Mouse (Mus musculus) liver, embryonic 11.5 days (tissue): ENCODE data around the gene Dleu7. TPM values are rescaled to one million over a fixed set of nuclear protein-coding genes. Genes with fewer than 3 reads are reported as not detected.

Experiments used
- ATAC-seq: fragments of 200-750 bp; cut with Nextera tagmentation; replicated peaks from 2 replicates; pipeline ENCODE4 v1.8.0; 2017; ENCODE audit warnings: moderate number of reproducible peaks, mild to moderate bottlenecking, moderate TSS enrichment, moderate library complexity; ENCODE audit not compliant: low FRiP score
- DNase-seq: peaks from one replicate; pipeline ENCODE4 v3.0.0-alpha.2; 2017; ENCODE audit warnings: low spot score
- H3K27ac ChIP-seq: fragments of 300-500 bp; sonication (generic); 2 replicates; pipeline ENCODE4 v1.5.1; 2014; ENCODE audit warnings: mild to moderate bottlenecking, low read depth, low read length, control low read depth
- H3K27me3 ChIP-seq: fragments of 300-500 bp; sonication (generic); replicated peaks from 2 replicates; pipeline ENCODE4 v1.6.1; 2014; ENCODE audit warnings: low read length, mixed read lengths; ENCODE audit not compliant: control insufficient read depth, insufficient read depth
- H3K36me3 ChIP-seq: fragments of 300-500 bp; sonication (generic); 2 replicates; pipeline ENCODE4 v1.6.1; 2014; ENCODE audit warnings: mild to moderate bottlenecking, low read length, moderate library complexity, mixed read lengths; ENCODE audit not compliant: control insufficient read depth, insufficient read depth
- H3K4me1 ChIP-seq: fragments of 300-500 bp; sonication (generic); replicated peaks from 2 replicates; pipeline ENCODE4 v1.6.1; 2014; ENCODE audit warnings: low read length, mixed read lengths; ENCODE audit not compliant: control insufficient read depth, insufficient read depth
- H3K4me2 ChIP-seq: fragments of 300-500 bp; sonication (generic); 2 replicates; pipeline ENCODE4 v1.6.1; 2014; ENCODE audit warnings: mild to moderate bottlenecking, control low read depth, moderate library complexity
- H3K4me3 ChIP-seq: fragments of 300-500 bp; sonication (generic); 2 replicates; pipeline ENCODE4 v1.5.1; 2014; ENCODE audit warnings: low read depth, low read length, control low read depth
- H3K9ac ChIP-seq: fragments of 300-500 bp; sonication (generic); 2 replicates; pipeline ENCODE4 v1.6.1; 2014; ENCODE audit warnings: low read depth, low read length, control low read depth
- H3K9me3 ChIP-seq: fragments of 300-500 bp; sonication (generic); 2 replicates; pipeline ENCODE4 v1.6.1; 2016; ENCODE audit warnings: low read length, inconsistent platforms, mixed read lengths; ENCODE audit not compliant: control insufficient read depth
- WGBS: fragments of 180-500 bp; shearing (Covaris S2); extraction: QIAGEN DNeasy Blood & Tissue Kit; methylation state at CpG from one replicate; pipeline ENCODE4 v1.1.7; 2014; 5-methylcytosine and 5-hydroxymethylcytosine counted together
- polyA plus RNA-seq: library from polyadenylated mRNA; unstranded; fragments of >200 nt; fragmentation: Nextera tagmentation; extraction: Ambion mirVana; gene quantifications from 2 replicates; pipeline ENCODE4 v1.2.1, GENCODE M21; 2014

The Dleu7 gene
- 0.49 and 0.55 TPM in 2 replicates for polyA plus RNA-seq

GRCm38 (mm10) chr14:62292488-62293339 lies at the start of gene Dleu7, which contains the start of gene Rnaseh2b:
Gene Dleu7 (minus strand): TSS chr14:62293047.
Gene Rnaseh2b (plus strand): TSS chr14:62292589.
- peak within 1 kb of the TSS; percentile 54 for H3K4me3 ChIP-seq
- ATAC-seq (no peak), DNase-seq (peak; percentile 43)
- peaks cover 20% of the 10 kb centered on the region for H3K27me3 ChIP-seq
- no peak within 1 kb of the TSS for H3K27ac ChIP-seq
- no peaks in the 10 kb centered on the region for H3K4me1 ChIP-seq
- H3K36me3 ChIP-seq, result no peaks in the 10 kb centered on the region
- H3K9ac ChIP-seq, result peak within 1 kb of the TSS; percentile 48; the same call in 1 of the 2 replicates
- no peaks in the 10 kb centered on the region for H3K9me3 ChIP-seq
- WGBS, result 2% methylated on average over 60 of the region's 60 CpGs
- H3K4me2 ChIP-seq, result peak within 1 kb of the TSS; percentile 94

GRCm38 (mm10) chr14:62341887-62342642 lies 49.2 kb upstream of the Dleu7 start:
- H3K27ac ChIP-seq, result 0 out of 2 replicates have a peak overlapping the region, but pooled peaks have one; percentile 14
- H3K9ac ChIP-seq, result no peak overlapping the region
- H3K4me3 ChIP-seq, result no peak overlapping the region
- H3K4me2 ChIP-seq, result peak overlapping the region; percentile 44
- DNase-seq, result no peak
- ATAC-seq, result no peak
- WGBS, result 67% methylated on average over 8 of the region's 8 CpGs
- no peaks in the 10 kb centered on the region for H3K9me3 ChIP-seq
- no peaks in the 10 kb centered on the region for H3K27me3 ChIP-seq
- H3K4me1 ChIP-seq, result peaks cover 12% of the 10 kb centered on the region; the same call in 1 of the 2 replicates
- H3K36me3 ChIP-seq, result peaks cover 4% of the 10 kb centered on the region; the same call in 1 of the 2 replicates

- Histone ChIP-seq H3K9me3 (no peaks in the 10 kb centered on the region), H3K27ac (no peak overlapping the region), H3K36me3 (peaks cover 4% of the 10 kb centered on the region; the same call in 1 of the 2 replicates), H3K9ac (no peak overlapping the region), H3K4me1 (peaks cover 19% of the 10 kb centered on the region; the same call in 1 of the 2 replicates), H3K4me2 (no peak overlapping the region), H3K4me3 (no peak overlapping the region), H3K27me3 (no peaks in the 10 kb centered on the region)
- DNase-seq (no peak), ATAC-seq (peak; percentile 50; the same call in 1 of the 2 replicates)
- WGBS, result 87% methylated on average over 1 of the region's 1 CpGs
These were observed 46.3 kb upstream of the Dleu7 start for GRCm38 (mm10) chr14:62339196-62339595.

GRCm38 (mm10) chr14:62333909-62334687 lies 41.3 kb upstream of the Dleu7 start:
- no peak overlapping the region; the same call in 1 of the 2 replicates for H3K4me2 ChIP-seq
- DNase-seq (no peak), ATAC-seq (no peak)
- H3K27me3 ChIP-seq, result no peaks in the 10 kb centered on the region
- H3K27ac ChIP-seq, result no peak overlapping the region
- H3K9me3 ChIP-seq, result no peaks in the 10 kb centered on the region
- peaks cover 3% of the 10 kb centered on the region; the same call in 1 of the 2 replicates for H3K36me3 ChIP-seq
- peaks cover 27% of the 10 kb centered on the region for H3K4me1 ChIP-seq
- 78% methylated on average over 9 of the region's 9 CpGs for WGBS
- H3K4me3 ChIP-seq, result no peak overlapping the region
- H3K9ac ChIP-seq, result no peak overlapping the region

- no peaks in the 10 kb centered on the region; the same call in 1 of the 2 replicates for H3K36me3 ChIP-seq
- peak overlapping the region; percentile 77 for H3K27ac ChIP-seq
- ATAC-seq (peak; percentile 89), DNase-seq (peak; percentile 90)
- H3K4me3 ChIP-seq, result peak overlapping the region; percentile 69
- peak overlapping the region; percentile 68 for H3K4me2 ChIP-seq
- no peaks in the 10 kb centered on the region for H3K9me3 ChIP-seq
- under 1% methylated on average over 62 of the region's 62 CpGs for WGBS
- H3K4me1 ChIP-seq, result peaks cover 26% of the 10 kb centered on the region
- H3K9ac ChIP-seq, result peak overlapping the region; percentile 86
- no peaks in the 10 kb centered on the region for H3K27me3 ChIP-seq
These were observed 39.2 kb upstream of the Dleu7 start for GRCm38 (mm10) chr14:62331866-62332619.

GRCm38 (mm10) chr14:62331457-62331856 lies 38.6 kb upstream of the Dleu7 start:
- no peaks in the 10 kb centered on the region for H3K9me3 ChIP-seq
- no peaks in the 10 kb centered on the region for H3K27me3 ChIP-seq
- H3K9ac ChIP-seq, result peak overlapping the region; percentile 86
- DNase-seq (no peak), ATAC-seq (no peak; the same call in 1 of the 2 replicates)
- H3K27ac ChIP-seq, result peak overlapping the region; percentile 77
- no peaks in the 10 kb centered on the region; the same call in 1 of the 2 replicates for H3K36me3 ChIP-seq
- peak overlapping the region; percentile 69 for H3K4me3 ChIP-seq
- 21% methylated on average over 6 of the region's 6 CpGs for WGBS
- H3K4me1 ChIP-seq, result peaks cover 26% of the 10 kb centered on the region
- H3K4me2 ChIP-seq, result peak overlapping the region; percentile 68

- Histone ChIP-seq H3K27ac (no peak overlapping the region), H3K36me3 (no peaks in the 10 kb centered on the region), H3K9me3 (no peaks in the 10 kb centered on the region), H3K9ac (no peak overlapping the region), H3K4me1 (peaks cover 22% of the 10 kb centered on the region), H3K4me3 (no peak overlapping the region), H3K4me2 (no peak overlapping the region), H3K27me3 (no peaks in the 10 kb centered on the region)
- ATAC-seq (no peak), DNase-seq (no peak)
- 72% methylated on average over 3 of the region's 3 CpGs for WGBS
These were observed 36.8 kb upstream of the Dleu7 start for GRCm38 (mm10) chr14:62329631-62330030.
